Mouse (Mus musculus) heart, embryonic 11.5 days (tissue): ENCODE results near the gene Tfap2a. TPM values are rescaled to one million over a fixed set of nuclear protein-coding genes. Genes with fewer than 3 reads are reported as not detected.

ENCODE experiments used
- ATAC-seq: fragments of 200-750 bp; cut with Nextera tagmentation; replicated peaks from 2 replicates; pipeline ENCODE4 v1.8.0; 2017; ENCODE audit warnings: moderate library complexity; ENCODE audit not compliant: insufficient number of reproducible peaks, low FRiP score, low TSS enrichment
- H3K27ac ChIP-seq: fragments of 300-500 bp; sonication (generic); 2 replicates; pipeline ENCODE4 v1.5.1; 2014; ENCODE audit warnings: mild to moderate bottlenecking, low read depth, low read length
- H3K27me3 ChIP-seq: fragments of 300-500 bp; sonication (generic); 2 replicates; pipeline ENCODE4 v1.6.1; 2014; ENCODE audit warnings: mild to moderate bottlenecking, low read length, mixed read lengths; ENCODE audit not compliant: control insufficient read depth, insufficient read depth
- H3K36me3 ChIP-seq: fragments of 300-500 bp; sonication (generic); 2 replicates; pipeline ENCODE4 v1.6.1; 2014; ENCODE audit warnings: mild to moderate bottlenecking, low read length, moderate library complexity, mixed read lengths; ENCODE audit not compliant: control insufficient read depth, insufficient read depth
- H3K4me1 ChIP-seq: fragments of 300-500 bp; sonication (generic); 2 replicates; pipeline ENCODE4 v1.6.1; 2014; ENCODE audit warnings: low read length; ENCODE audit not compliant: control insufficient read depth, insufficient read depth
- H3K4me2 ChIP-seq: fragments of 300-500 bp; sonication (generic); 2 replicates; pipeline ENCODE4 v1.6.1; 2014; ENCODE audit warnings: mild to moderate bottlenecking, moderate library complexity
- H3K4me3 ChIP-seq: fragments of 300-500 bp; sonication (generic); 2 replicates; pipeline ENCODE4 v1.5.1; 2014; ENCODE audit warnings: low read depth, low read length
- H3K9ac ChIP-seq: fragments of 300-500 bp; sonication (generic); 2 replicates; pipeline ENCODE4 v1.6.1; 2014; ENCODE audit warnings: mild to moderate bottlenecking, low read depth, low read length, moderate library complexity
- H3K9me3 ChIP-seq: fragments of 300-500 bp; sonication (generic); replicated peaks from 2 replicates; pipeline ENCODE4 v1.6.1; 2016; ENCODE audit warnings: low read length; ENCODE audit not compliant: control insufficient read depth
- WGBS: fragments of 180-500 bp; shearing (Covaris S2); extraction: QIAGEN DNeasy Blood & Tissue Kit; methylation state at CpG from one replicate; pipeline ENCODE4 v1.1.7; 2014; ENCODE audit not compliant: insufficient replicate concordance; 5-methylcytosine and 5-hydroxymethylcytosine counted together
- polyA plus RNA-seq: library from polyadenylated mRNA; unstranded; fragments of >200 nt; fragmentation: Nextera tagmentation; extraction: Ambion mirVana; gene quantifications from 2 replicates; pipeline ENCODE4 v1.2.1, GENCODE M21; 2014

The Tfap2a gene
- polyA plus RNA-seq, 1 experiment from 2014 or later, result 0.39 TPM

GRCm38 (mm10) chr13:40731179-40731841 lies 6.9 kb downstream of the Tfap2a start:
- Histone ChIP-seq H3K27me3 (peaks cover 90% of the 10 kb centered on the region), H3K27ac (no peak overlapping the region), H3K36me3 (no peaks in the 10 kb centered on the region), H3K4me2 (peak overlapping the region; percentile 82), H3K9ac (no peak overlapping the region; the same call in 1 of the 2 replicates), H3K4me3 (peak overlapping the region; percentile 55), H3K9me3 (no peaks in the 10 kb centered on the region), H3K4me1 (peaks cover 12% of the 10 kb centered on the region)
- ATAC-seq, result no peak
- WGBS, result under 1% methylated on average over 71 of the region's 74 CpGs

- peak overlapping the region; percentile 46; the same call in 1 of the 2 replicates for H3K9ac ChIP-seq
These were observed 7.5 kb downstream of the Tfap2a start for GRCm38 (mm10) chr13:40730651-40731178.

GRCm38 (mm10) chr13:40729592-40730431 lies 8.4 kb downstream of the Tfap2a start:
- peaks cover 87% of the 10 kb centered on the region for H3K27me3 ChIP-seq
- H3K27ac ChIP-seq, result no peak overlapping the region
- ATAC-seq, result no peak
- peaks cover 8% of the 10 kb centered on the region; the same call in 1 of the 2 replicates for H3K4me1 ChIP-seq
- no peaks in the 10 kb centered on the region for H3K36me3 ChIP-seq
- H3K9me3 ChIP-seq, result no peaks in the 10 kb centered on the region
- peak overlapping the region; percentile 82 for H3K4me2 ChIP-seq
- H3K9ac ChIP-seq, result 0 out of 2 replicates have a peak overlapping the region, but pooled peaks have one; percentile 46
- H3K4me3 ChIP-seq, result peak overlapping the region; percentile 55
- under 1% methylated on average over 52 of the region's 52 CpGs for WGBS

More at GRCm38 (mm10) chr13:40730651-40731178, 7.5 kb downstream of the Tfap2a start:
- H3K27ac ChIP-seq, result no peak overlapping the region
- peaks cover 12% of the 10 kb centered on the region for H3K4me1 ChIP-seq
- peaks cover 88% of the 10 kb centered on the region for H3K27me3 ChIP-seq
- H3K4me3 ChIP-seq, result peak overlapping the region; percentile 55
- under 1% methylated on average over 35 of the region's 41 CpGs for WGBS
- H3K36me3 ChIP-seq, result no peaks in the 10 kb centered on the region
- no peaks in the 10 kb centered on the region for H3K9me3 ChIP-seq
- H3K4me2 ChIP-seq, result peak overlapping the region; percentile 82
- ATAC-seq, result no peak

GRCm38 (mm10) chr13:40729037-40729436 lies 9.1 kb downstream of the Tfap2a start:
- Histone ChIP-seq H3K27me3 (peaks cover 85% of the 10 kb centered on the region), H3K9me3 (no peaks in the 10 kb centered on the region), H3K36me3 (no peaks in the 10 kb centered on the region), H3K27ac (no peak overlapping the region), H3K9ac (no peak overlapping the region), H3K4me2 (no peak overlapping the region), H3K4me1 (peaks cover 8% of the 10 kb centered on the region; the same call in 1 of the 2 replicates), H3K4me3 (no peak overlapping the region)
- ATAC-seq, result no peak
- WGBS, result under 1% methylated on average over 13 of the region's 13 CpGs

- Histone ChIP-seq H3K4me2 (peak overlapping the region; percentile 35), H3K4me3 (no peak overlapping the region; the same call in 1 of the 2 replicates), H3K4me1 (peaks cover 8% of the 10 kb centered on the region; the same call in 1 of the 2 replicates), H3K9me3 (no peaks in the 10 kb centered on the region), H3K27me3 (peaks cover 85% of the 10 kb centered on the region), H3K36me3 (no peaks in the 10 kb centered on the region), H3K9ac (peak overlapping the region; percentile 54; the same call in 1 of the 2 replicates), H3K27ac (no peak overlapping the region)
- ATAC-seq, result no peak
- under 1% methylated on average over 15 of the region's 15 CpGs for WGBS
These were observed 9.6 kb downstream of the Tfap2a start for GRCm38 (mm10) chr13:40728626-40728990.

GRCm38 (mm10) chr13:40727731-40728625 lies 10.2 kb downstream of the Tfap2a start:
- H3K36me3 ChIP-seq, result no peaks in the 10 kb centered on the region
- H3K27ac ChIP-seq, result no peak overlapping the region
- no peak for ATAC-seq
- H3K27me3 ChIP-seq, result peaks cover 83% of the 10 kb centered on the region
- WGBS, result 1% methylated on average over 42 of the region's 42 CpGs
- peaks cover 5% of the 10 kb centered on the region; the same call in 1 of the 2 replicates for H3K4me1 ChIP-seq
- H3K4me2 ChIP-seq, result peak overlapping the region; percentile 35
- H3K4me3 ChIP-seq, result peak overlapping the region; percentile 26
- peak overlapping the region; percentile 54; the same call in 1 of the 2 replicates for H3K9ac ChIP-seq
- no peaks in the 10 kb centered on the region for H3K9me3 ChIP-seq

GRCm38 (mm10) chr13:40725924-40726323 lies 12.3 kb downstream of the Tfap2a start:
- Histone ChIP-seq H3K4me2 (no peak overlapping the region), H3K4me1 (peaks cover 2% of the 10 kb centered on the region; the same call in 1 of the 2 replicates), H3K27ac (no peak overlapping the region), H3K27me3 (peaks cover 65% of the 10 kb centered on the region), H3K4me3 (no peak overlapping the region), H3K9me3 (no peaks in the 10 kb centered on the region), H3K36me3 (no peaks in the 10 kb centered on the region), H3K9ac (no peak overlapping the region)
- WGBS, result 10% methylated on average over 7 of the region's 7 CpGs
- no peak for ATAC-seq

DNA sequence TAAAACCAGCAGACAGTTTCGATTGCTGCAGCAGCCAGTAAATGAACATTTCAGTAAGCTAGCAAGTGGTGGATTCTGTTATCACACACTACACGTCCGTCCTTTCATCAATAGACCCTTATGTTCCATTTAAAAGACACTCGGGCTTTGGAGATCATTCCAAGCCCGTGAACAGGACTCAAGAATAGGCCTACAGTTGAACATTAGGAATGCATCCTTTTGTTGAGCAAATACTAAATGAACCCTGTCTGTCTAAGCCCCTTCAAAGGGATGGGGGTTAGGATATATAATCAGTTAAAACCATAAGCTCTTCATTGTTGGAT lies 14.6 kb downstream of the Tfap2a start:
- Histone ChIP-seq H3K4me3 (peak overlapping the region; percentile 62), H3K4me1 (no peaks in the 10 kb centered on the region; the same call in 1 of the 2 replicates), H3K36me3 (no peaks in the 10 kb centered on the region), H3K4me2 (peak overlapping the region; percentile 93), H3K27me3 (peaks cover 59% of the 10 kb centered on the region), H3K27ac (no peak overlapping the region), H3K9ac (peak overlapping the region; percentile 59; the same call in 1 of the 2 replicates), H3K9me3 (no peaks in the 10 kb centered on the region)
- no peak for ATAC-seq
- 7% methylated on average over 5 of the region's 5 CpGs for WGBS
